Mouse (Mus musculus) E14TG2a.4 (cell line): ENCODE measurements around the gene Pck2.

ENCODE experiments used
- CTCF ChIP-seq: conservative IDR thresholded peaks from 2 replicates; pipeline ENCODE4 v1.5.1; 2014; ENCODE audit warnings: low read length
- NANOG ChIP-seq: IDR thresholded peaks from 2 replicates; pipeline ENCODE4 v1.6.1; 2014; ENCODE audit warnings: borderline replicate concordance, low read length, mixed read lengths
- POU5F1 ChIP-seq: IDR thresholded peaks from 2 replicates; pipeline ENCODE4 v1.6.1; 2014; ENCODE audit warnings: low read length, borderline replicate concordance

DNA sequence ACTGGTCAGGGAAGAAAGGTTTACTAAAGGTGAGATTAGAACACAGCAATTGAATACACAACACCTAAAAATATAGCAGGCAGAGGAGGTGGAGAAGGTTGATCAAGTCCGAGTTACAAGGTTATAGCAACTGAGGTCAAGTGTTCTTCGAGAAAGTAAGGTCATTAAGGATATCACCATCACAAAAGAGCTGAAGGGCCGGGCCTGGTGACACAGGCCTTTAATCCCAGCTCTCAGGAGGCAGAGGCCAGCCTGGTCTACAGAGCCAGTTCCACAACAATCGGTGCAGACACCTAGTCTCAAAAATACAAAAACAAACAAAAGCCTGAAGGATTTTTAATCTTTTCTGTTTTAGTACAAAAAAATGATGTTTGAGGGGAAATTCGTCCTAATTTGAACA is 11.3 kb downstream of the Pck2 start:
- no peak for TF ChIP-seq CTCF
- peak; percentile 9; the same call in 1 of the 2 replicates for TF ChIP-seq POU5F1
- 0 out of 2 replicates have a peak, but pooled peaks have one; percentile 36 for TF ChIP-seq NANOG
